Mouse (Mus musculus): ENCODE data around the gene Shisa9. TPM values are rescaled to one million over a fixed set of nuclear protein-coding genes. Genes with fewer than 3 reads are reported as not detected.

Gene Shisa9
- polyA plus RNA-seq, 1 experiment from 2014 or later: 0.97 TPM

GRCm38 (mm10) chr16:12206951-12207350 lies 223.0 kb downstream of the Shisa9 start:
- WGBS: 84% methylated on average over 2 of the region's 2 CpGs
- no peaks in the 10 kb centered on the region for H3K27me3 ChIP-seq
- H3K4me3 ChIP-seq: no peak overlapping the region
- ATAC-seq (ENCODE audit: low FRiP score, low read depth): no peak
- no peak overlapping the region for H3K9ac ChIP-seq
- no peak overlapping the region for H3K27ac ChIP-seq
- no peak overlapping the region for H3K4me2 ChIP-seq (replicated peaks)
- H3K36me3 ChIP-seq: no peaks in the 10 kb centered on the region
- no peaks in the 10 kb centered on the region for H3K4me1 ChIP-seq
- no peaks in the 10 kb centered on the region for H3K9me3 ChIP-seq

DNA sequence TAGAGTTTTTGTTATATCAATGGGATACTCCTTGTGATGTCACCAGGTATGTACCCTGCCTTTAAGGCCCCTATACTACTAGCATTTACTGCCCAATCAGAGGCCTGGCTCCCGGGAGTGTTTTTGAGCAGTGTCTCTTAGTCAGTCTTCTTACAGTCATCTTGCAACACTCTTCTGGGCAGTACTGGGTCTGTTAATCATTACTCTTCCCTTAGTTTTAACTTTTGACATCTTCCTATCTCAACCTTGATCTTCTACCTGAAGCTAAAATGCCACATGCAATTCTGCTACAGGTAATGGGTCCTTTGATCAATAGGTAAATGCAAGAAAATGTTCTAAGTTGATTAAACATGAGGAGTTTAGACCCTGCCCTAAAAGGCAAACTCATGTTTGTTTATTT lies 225.4 kb downstream of the Shisa9 start:
- H3K9me3 ChIP-seq: no peaks in the 10 kb centered on the region
- WGBS: 88% methylated on average over 1 of the region's 1 CpGs
- ATAC-seq (ENCODE audit: low FRiP score, low read depth): no peak
- H3K4me2 ChIP-seq (replicated peaks): no peak overlapping the region
- no peak overlapping the region for H3K4me3 ChIP-seq
- H3K27me3 ChIP-seq: no peaks in the 10 kb centered on the region
- no peak overlapping the region for H3K27ac ChIP-seq
- no peaks in the 10 kb centered on the region for H3K4me1 ChIP-seq
- H3K36me3 ChIP-seq: no peaks in the 10 kb centered on the region
- no peak overlapping the region for H3K9ac ChIP-seq

DNA sequence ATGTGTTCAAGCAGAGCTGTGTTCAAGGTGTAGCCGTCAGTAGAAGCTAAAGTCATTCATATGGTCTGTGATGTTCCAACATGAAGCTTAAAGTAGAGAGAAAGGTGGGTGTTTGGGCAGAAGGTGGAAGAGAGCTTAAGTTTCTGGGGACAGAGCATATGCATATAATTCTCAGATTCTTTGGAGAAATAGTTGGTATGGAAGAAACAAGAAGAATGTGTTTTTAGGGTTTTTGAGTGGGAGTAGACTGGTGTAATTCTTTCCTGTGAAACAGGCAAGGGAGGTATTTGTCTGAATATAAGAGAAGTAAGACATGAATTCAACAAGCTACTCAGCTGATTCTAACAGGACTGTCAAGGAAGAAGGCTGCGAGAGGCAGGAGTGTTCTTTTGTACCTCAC lies 225.9 kb downstream of the Shisa9 start:
- Histone ChIP-seq H3K27ac (no peak overlapping the region), H3K36me3 (no peaks in the 10 kb centered on the region), H3K9ac (no peak overlapping the region), H3K4me1 (no peaks in the 10 kb centered on the region), H3K4me3 (no peak overlapping the region), H3K27me3 (no peaks in the 10 kb centered on the region), H3K4me2 (replicated peaks) (no peak overlapping the region), H3K9me3 (no peaks in the 10 kb centered on the region)
- ATAC-seq (ENCODE audit: low FRiP score, low read depth): no peak
- WGBS: 86% methylated on average over 2 of the region's 2 CpGs

DNA sequence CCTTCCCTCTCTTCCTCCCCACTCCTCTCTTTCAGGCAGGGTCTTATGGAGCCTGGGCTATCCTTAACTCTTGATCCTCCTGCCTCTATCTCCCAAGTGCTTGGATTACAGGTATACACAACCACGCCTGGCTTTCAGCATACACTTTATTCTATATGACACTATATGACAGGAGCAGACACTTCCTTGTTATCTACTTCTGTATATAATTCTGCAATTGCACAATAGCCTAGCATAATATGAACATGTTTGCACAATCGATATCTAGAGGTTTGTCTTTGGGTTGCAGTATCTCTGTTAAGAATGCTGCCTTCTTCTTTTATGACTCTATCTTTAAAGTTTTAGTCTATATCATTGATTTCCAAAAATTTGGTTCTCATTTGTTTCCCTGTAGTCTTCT lies 230.1 kb downstream of the Shisa9 start:
- Histone ChIP-seq H3K9me3 (no peaks in the 10 kb centered on the region), H3K27me3 (no peaks in the 10 kb centered on the region), H3K4me1 (no peaks in the 10 kb centered on the region), H3K4me3 (no peak overlapping the region), H3K9ac (no peak overlapping the region), H3K27ac (no peak overlapping the region), H3K4me2 (replicated peaks) (no peak overlapping the region), H3K36me3 (no peaks in the 10 kb centered on the region)
- WGBS: 90% methylated on average over 2 of the region's 2 CpGs
- ATAC-seq (ENCODE audit: low FRiP score, low read depth): no peak

- no peak for ATAC-seq (ENCODE audit: low FRiP score, low read depth)
- H3K27ac ChIP-seq: no peak overlapping the region
- H3K4me3 ChIP-seq: no peak overlapping the region
- H3K4me2 ChIP-seq (replicated peaks): no peak overlapping the region
- no peaks in the 10 kb centered on the region for H3K27me3 ChIP-seq
- 61% methylated on average over 13 of the region's 13 CpGs for WGBS
- H3K9me3 ChIP-seq: no peaks in the 10 kb centered on the region
- no peaks in the 10 kb centered on the region for H3K4me1 ChIP-seq
- no peaks in the 10 kb centered on the region for H3K36me3 ChIP-seq
- no peak overlapping the region for H3K9ac ChIP-seq
These were observed 233.6 kb downstream of the Shisa9 start for GRCm38 (mm10) chr16:12217289-12218150.

DNA sequence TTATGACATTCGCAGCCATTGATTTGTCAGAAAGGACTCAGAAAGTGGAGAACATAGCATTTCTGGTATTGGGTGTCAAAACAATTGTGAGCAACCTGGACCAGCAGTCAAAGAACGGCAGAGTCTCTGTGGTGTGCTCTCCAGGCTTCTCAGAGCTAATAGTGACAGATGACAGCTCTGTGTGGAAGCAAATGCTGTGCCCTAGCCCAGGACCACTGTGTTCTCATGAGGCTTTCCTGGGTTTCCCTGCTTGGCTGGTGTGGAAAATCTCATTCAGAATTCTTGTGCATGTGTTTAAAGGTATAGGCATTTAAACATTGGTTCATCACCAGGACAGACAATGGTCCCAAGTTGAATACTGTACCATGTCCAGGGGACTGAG lies 234.2 kb downstream of the Shisa9 start:
- no peaks in the 10 kb centered on the region for H3K4me1 ChIP-seq
- H3K9ac ChIP-seq: no peak overlapping the region
- no peaks in the 10 kb centered on the region for H3K27me3 ChIP-seq
- H3K36me3 ChIP-seq: no peaks in the 10 kb centered on the region
- H3K9me3 ChIP-seq: no peaks in the 10 kb centered on the region
- ATAC-seq (ENCODE audit: low FRiP score, low read depth): no peak
- no peak overlapping the region for H3K4me2 ChIP-seq (replicated peaks)
- H3K4me3 ChIP-seq: no peak overlapping the region
- H3K27ac ChIP-seq: no peak overlapping the region
- WGBS: 62% methylated on average over 2 of the region's 2 CpGs

DNA sequence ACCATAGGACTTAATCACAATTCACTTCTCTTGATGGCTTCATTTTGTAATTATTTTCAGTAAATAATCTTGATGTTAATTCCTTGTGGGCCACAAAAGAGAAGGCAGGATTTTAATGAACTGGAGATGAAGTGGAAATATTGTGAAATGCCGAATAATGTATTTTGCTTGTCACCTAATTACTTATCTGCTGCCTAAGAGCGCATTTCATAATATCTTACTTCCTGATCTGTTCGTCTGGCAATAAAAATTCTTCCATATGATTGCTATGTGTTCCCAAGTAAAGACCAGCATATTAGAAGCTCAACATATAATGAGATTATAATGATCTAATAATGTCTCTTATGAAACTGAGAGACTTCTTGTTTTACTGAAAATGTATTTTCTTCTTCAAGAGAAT lies 235.9 kb downstream of the Shisa9 start:
- Histone ChIP-seq H3K9me3 (no peaks in the 10 kb centered on the region), H3K9ac (no peak overlapping the region), H3K36me3 (no peaks in the 10 kb centered on the region), H3K4me1 (no peaks in the 10 kb centered on the region), H3K4me2 (replicated peaks) (no peak overlapping the region), H3K4me3 (no peak overlapping the region), H3K27me3 (no peaks in the 10 kb centered on the region), H3K27ac (no peak overlapping the region)
- 76% methylated on average over 3 of the region's 3 CpGs for WGBS
- ATAC-seq (ENCODE audit: low FRiP score, low read depth): no peak

GRCm38 (mm10) chr16:12223537-12223936 lies 239.6 kb downstream of the Shisa9 start:
- Histone ChIP-seq H3K4me2 (replicated peaks) (no peak overlapping the region), H3K9me3 (no peaks in the 10 kb centered on the region), H3K27ac (no peak overlapping the region), H3K27me3 (no peaks in the 10 kb centered on the region), H3K4me3 (no peak overlapping the region), H3K4me1 (no peaks in the 10 kb centered on the region), H3K9ac (no peak overlapping the region), H3K36me3 (no peaks in the 10 kb centered on the region)
- no peak for ATAC-seq (ENCODE audit: low FRiP score, low read depth)
- 87% methylated on average over 2 of the region's 2 CpGs for WGBS

DNA sequence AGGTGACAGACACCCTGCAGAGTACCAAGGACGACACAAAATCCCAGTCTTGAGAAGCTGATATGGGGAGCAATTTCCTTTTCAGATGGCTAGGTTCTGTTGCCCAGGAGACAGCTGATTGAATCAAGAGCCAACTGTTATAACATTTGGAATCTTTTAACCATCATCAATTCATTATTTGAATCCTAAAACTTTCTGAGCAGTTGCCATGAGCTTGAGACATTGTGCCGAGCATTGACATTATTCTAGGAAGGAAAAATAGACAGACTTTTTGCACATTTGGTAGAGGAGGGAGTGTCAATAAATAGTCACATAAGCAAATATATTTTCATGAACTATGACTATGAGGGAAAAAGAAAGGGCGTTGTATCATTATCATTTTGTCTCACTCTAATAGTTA lies 243.0 kb downstream of the Shisa9 start:
- Histone ChIP-seq H3K4me2 (replicated peaks) (no peak overlapping the region), H3K4me3 (no peak overlapping the region), H3K27me3 (no peaks in the 10 kb centered on the region), H3K27ac (no peak overlapping the region), H3K36me3 (no peaks in the 10 kb centered on the region), H3K9me3 (no peaks in the 10 kb centered on the region), H3K9ac (no peak overlapping the region), H3K4me1 (no peaks in the 10 kb centered on the region)
- ATAC-seq (ENCODE audit: low FRiP score, low read depth): no peak
- 63% methylated on average over 3 of the region's 3 CpGs for WGBS

DNA sequence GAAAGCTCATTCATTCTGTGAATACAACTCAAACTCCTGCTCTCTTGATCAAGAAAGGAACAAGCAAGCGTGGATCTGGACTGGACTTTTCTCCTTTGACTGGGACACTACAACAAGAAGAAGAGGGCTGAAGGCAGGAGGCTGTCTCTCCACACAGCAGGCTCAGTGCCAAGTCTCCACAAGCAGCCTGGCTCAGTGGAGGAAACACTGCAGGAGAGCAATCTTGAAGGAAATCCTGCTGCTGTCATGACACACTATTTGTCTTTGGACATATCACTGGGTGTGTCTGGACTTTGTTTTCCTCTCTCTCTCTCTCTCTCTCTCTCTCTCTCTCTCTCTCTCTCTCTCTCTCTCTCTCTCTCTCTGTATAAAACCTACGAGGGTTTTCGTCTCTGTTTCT lies 249.4 kb downstream of the Shisa9 start:
- Histone ChIP-seq H3K27me3 (no peaks in the 10 kb centered on the region), H3K9ac (no peak overlapping the region), H3K4me2 (replicated peaks) (no peak overlapping the region), H3K27ac (no peak overlapping the region), H3K4me3 (no peak overlapping the region), H3K4me1 (no peaks in the 10 kb centered on the region), H3K36me3 (no peaks in the 10 kb centered on the region), H3K9me3 (no peaks in the 10 kb centered on the region)
- 55% methylated on average over 3 of the region's 3 CpGs for WGBS
- ATAC-seq (ENCODE audit: low FRiP score, low read depth): no peak

GRCm38 (mm10) chr16:12234289-12234688 lies 250.4 kb downstream of the Shisa9 start:
- Histone ChIP-seq H3K9ac (no peak overlapping the region), H3K4me1 (no peaks in the 10 kb centered on the region), H3K27ac (no peak overlapping the region), H3K4me2 (replicated peaks) (no peak overlapping the region), H3K36me3 (no peaks in the 10 kb centered on the region), H3K4me3 (no peak overlapping the region), H3K27me3 (no peaks in the 10 kb centered on the region), H3K9me3 (no peaks in the 10 kb centered on the region)
- ATAC-seq (ENCODE audit: low FRiP score, low read depth): no peak
- 57% methylated on average over 2 of the region's 2 CpGs for WGBS

DNA sequence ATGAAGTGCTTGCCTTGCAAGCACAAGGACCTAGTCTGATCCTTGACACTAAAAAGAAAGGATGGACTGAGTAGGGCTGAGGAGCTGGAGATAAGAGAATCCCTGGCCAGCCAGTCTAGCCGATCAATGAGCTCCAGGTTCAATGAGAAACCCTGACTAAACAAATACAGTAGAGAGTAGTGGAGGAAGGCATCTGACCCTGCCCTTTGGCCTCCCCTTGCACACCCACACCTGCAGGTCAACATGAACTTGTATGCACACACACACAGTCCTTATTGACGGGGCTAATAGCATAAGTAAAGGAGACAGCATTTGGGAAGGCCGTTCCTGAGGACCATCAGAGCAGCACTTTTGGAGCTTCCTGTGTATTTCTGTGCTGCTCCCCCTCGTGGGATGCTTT lies 254.7 kb downstream of the Shisa9 start:
- no peak overlapping the region for H3K4me2 ChIP-seq (replicated peaks)
- 75% methylated on average over 4 of the region's 4 CpGs for WGBS

GRCm38 (mm10) chr16:12259361-12259760 lies 275.4 kb downstream of the Shisa9 start:
- no peak overlapping the region for H3K4me2 ChIP-seq (replicated peaks)
- no peaks in the 10 kb centered on the region for H3K9me3 ChIP-seq
- no peak overlapping the region for H3K27ac ChIP-seq
- ATAC-seq (ENCODE audit: low FRiP score, low read depth): no peak
- no peaks in the 10 kb centered on the region for H3K4me1 ChIP-seq
- H3K9ac ChIP-seq: no peak overlapping the region
- no peaks in the 10 kb centered on the region for H3K27me3 ChIP-seq
- H3K36me3 ChIP-seq: no peaks in the 10 kb centered on the region
- WGBS: 15% methylated on average over 2 of the region's 2 CpGs
- no peak overlapping the region for H3K4me3 ChIP-seq

More for the DNA sequence above, 254.7 kb downstream of the Shisa9 start:
- H3K27ac ChIP-seq: no peak overlapping the region
- no peaks in the 10 kb centered on the region; the same call in 1 of the 2 replicates for H3K9me3 ChIP-seq
- ATAC-seq (ENCODE audit: low FRiP score, low read depth): no peak
- no peaks in the 10 kb centered on the region; the same call in 1 of the 2 replicates for H3K27me3 ChIP-seq
- no peak overlapping the region for H3K9ac ChIP-seq
- no peaks in the 10 kb centered on the region for H3K36me3 ChIP-seq
- H3K4me1 ChIP-seq: no peaks in the 10 kb centered on the region
- no peak overlapping the region for H3K4me3 ChIP-seq
